Mouse (Mus musculus) embryonic facial prominence, embryonic 12.5 days (tissue): ENCODE measurements around the gene Nkx2-5. TPM values are rescaled to one million over a fixed set of nuclear protein-coding genes. Genes with fewer than 3 reads are reported as not detected.

Source experiments
- ATAC-seq: fragments of 200-750 bp; cut with Nextera tagmentation; 2 replicates; pipeline ENCODE4 v1.8.0; 2017; ENCODE audit not compliant: insufficient number of reproducible peaks, insufficient read depth, low FRiP score, low TSS enrichment
- H3K27ac ChIP-seq: fragments of 300-500 bp; sonication (generic); 2 replicates; pipeline ENCODE4 v1.5.1; 2016; ENCODE audit warnings: mild to moderate bottlenecking
- H3K27me3 ChIP-seq: fragments of 300-500 bp; sonication (generic); 2 replicates; pipeline ENCODE4 v1.6.1; 2016; ENCODE audit warnings: mild to moderate bottlenecking, moderate library complexity
- H3K36me3 ChIP-seq: fragments of 300-500 bp; sonication (generic); 2 replicates; pipeline ENCODE4 v1.6.1; 2016; ENCODE audit warnings: mild to moderate bottlenecking
- H3K4me1 ChIP-seq: fragments of 300-500 bp; sonication (generic); 2 replicates; pipeline ENCODE4 v1.6.1; 2016
- H3K4me2 ChIP-seq: fragments of 300-500 bp; sonication (generic); replicated peaks from 2 replicates; pipeline ENCODE4 v1.6.1; 2016; ENCODE audit warnings: mild to moderate bottlenecking, moderate library complexity
- H3K4me3 ChIP-seq: fragments of 300-500 bp; sonication (generic); 2 replicates; pipeline ENCODE4 v1.5.1; 2016; ENCODE audit warnings: mild to moderate bottlenecking
- H3K9ac ChIP-seq: fragments of 300-500 bp; sonication (generic); 2 replicates; pipeline ENCODE4 v1.6.1; 2016; ENCODE audit warnings: mild to moderate bottlenecking, moderate library complexity
- H3K9me3 ChIP-seq: fragments of 300-500 bp; sonication (generic); 2 replicates; pipeline ENCODE4 v1.6.1; 2016; ENCODE audit warnings: mild to moderate bottlenecking, moderate library complexity
- WGBS: fragments of 180-500 bp; shearing (Covaris S2); methylation state at CpG from one replicate; pipeline ENCODE4 v1.1.7; 2016; 5-methylcytosine and 5-hydroxymethylcytosine counted together
- polyA plus RNA-seq: library from polyadenylated mRNA; unstranded; fragments of >200 nt; fragmentation: Nextera tagmentation; extraction: Ambion mirVana; gene quantifications from 2 replicates; pipeline ENCODE4 v1.2.1, GENCODE M21; 2016

Gene Nkx2-5
- polyA plus RNA-seq, 1 experiment from 2014 or later, result 3.1 TPM

GRCm38 (mm10) chr17:26874542-26874941, 29.7 kb upstream of the Nkx2-5 start:
- no peak overlapping the region for H3K27ac ChIP-seq
- 68% methylated on average over 11 of the region's 11 CpGs for WGBS
- H3K9me3 ChIP-seq, result peaks cover 5% of the 10 kb centered on the region; the same call in 1 of the 2 replicates
- no peak overlapping the region for H3K4me2 ChIP-seq
- H3K27me3 ChIP-seq, result peaks cover 4% of the 10 kb centered on the region; the same call in 1 of the 2 replicates
- ATAC-seq, result no peak
- no peak overlapping the region for H3K9ac ChIP-seq
- H3K4me1 ChIP-seq, result no peaks in the 10 kb centered on the region
- no peaks in the 10 kb centered on the region for H3K36me3 ChIP-seq
- H3K4me3 ChIP-seq, result no peak overlapping the region

GRCm38 (mm10) chr17:26873502-26873901, 28.7 kb upstream of the Nkx2-5 start:
- H3K4me2 ChIP-seq, result no peak overlapping the region
- peaks cover 4% of the 10 kb centered on the region; the same call in 1 of the 2 replicates for H3K27me3 ChIP-seq
- no peak overlapping the region for H3K4me3 ChIP-seq
- H3K9ac ChIP-seq, result no peak overlapping the region
- H3K27ac ChIP-seq, result no peak overlapping the region
- 78% methylated on average over 8 of the region's 8 CpGs for WGBS
- H3K36me3 ChIP-seq, result no peaks in the 10 kb centered on the region
- no peak for ATAC-seq
- H3K9me3 ChIP-seq, result no peaks in the 10 kb centered on the region
- no peaks in the 10 kb centered on the region for H3K4me1 ChIP-seq

GRCm38 (mm10) chr17:26872870-26873269, 28.1 kb upstream of the Nkx2-5 start:
- ATAC-seq, result no peak
- no peak overlapping the region for H3K9ac ChIP-seq
- 72% methylated on average over 3 of the region's 3 CpGs for WGBS
- H3K4me2 ChIP-seq, result no peak overlapping the region
- no peaks in the 10 kb centered on the region for H3K9me3 ChIP-seq
- H3K4me1 ChIP-seq, result no peaks in the 10 kb centered on the region
- no peak overlapping the region for H3K27ac ChIP-seq
- H3K4me3 ChIP-seq, result no peak overlapping the region
- peaks cover 4% of the 10 kb centered on the region; the same call in 1 of the 2 replicates for H3K27me3 ChIP-seq
- no peaks in the 10 kb centered on the region for H3K36me3 ChIP-seq

GRCm38 (mm10) chr17:26868756-26869155, 23.9 kb upstream of the Nkx2-5 start:
- Histone ChIP-seq H3K27ac (no peak overlapping the region), H3K9me3 (no peaks in the 10 kb centered on the region), H3K27me3 (peaks cover 4% of the 10 kb centered on the region; the same call in 1 of the 2 replicates), H3K4me2 (no peak overlapping the region), H3K4me1 (no peaks in the 10 kb centered on the region), H3K9ac (no peak overlapping the region), H3K4me3 (no peak overlapping the region), H3K36me3 (no peaks in the 10 kb centered on the region)
- WGBS, result 24% methylated on average over 5 of the region's 5 CpGs
- no peak for ATAC-seq

- H3K9me3 ChIP-seq, result peaks cover 6% of the 10 kb centered on the region; the same call in 1 of the 2 replicates
- WGBS, result 66% methylated on average over 6 of the region's 6 CpGs
- H3K27ac ChIP-seq, result no peak overlapping the region
- H3K4me1 ChIP-seq, result no peaks in the 10 kb centered on the region
- no peak overlapping the region for H3K4me3 ChIP-seq
- H3K36me3 ChIP-seq, result no peaks in the 10 kb centered on the region
- no peak for ATAC-seq
- H3K4me2 ChIP-seq, result no peak overlapping the region
- H3K9ac ChIP-seq, result no peak overlapping the region
- H3K27me3 ChIP-seq, result peaks cover 12% of the 10 kb centered on the region; the same call in 1 of the 2 replicates
Measured at GRCm38 (mm10) chr17:26865156-26865555, 20.3 kb upstream of the Nkx2-5 start.

- Histone ChIP-seq H3K27me3 (peaks cover 18% of the 10 kb centered on the region), H3K4me2 (no peak overlapping the region), H3K4me3 (no peak overlapping the region), H3K9me3 (peaks cover 6% of the 10 kb centered on the region; the same call in 1 of the 2 replicates), H3K36me3 (no peaks in the 10 kb centered on the region), H3K27ac (no peak overlapping the region), H3K9ac (no peak overlapping the region), H3K4me1 (no peaks in the 10 kb centered on the region)
- WGBS, result 64% methylated on average over 5 of the region's 5 CpGs
- no peak for ATAC-seq
Measured at GRCm38 (mm10) chr17:26864343-26864742, 19.5 kb upstream of the Nkx2-5 start.

GRCm38 (mm10) chr17:26861793-26862192, 17.0 kb upstream of the Nkx2-5 start:
- no peak overlapping the region for H3K4me3 ChIP-seq
- peaks cover 39% of the 10 kb centered on the region for H3K27me3 ChIP-seq
- 64% methylated on average over 4 of the region's 4 CpGs for WGBS

GRCm38 (mm10) chr17:26861383-26861782, 16.6 kb upstream of the Nkx2-5 start:
- Histone ChIP-seq H3K4me1 (no peaks in the 10 kb centered on the region), H3K27ac (no peak overlapping the region), H3K27me3 (peaks cover 43% of the 10 kb centered on the region), H3K9me3 (peaks cover 6% of the 10 kb centered on the region; the same call in 1 of the 2 replicates), H3K36me3 (no peaks in the 10 kb centered on the region), H3K4me3 (no peak overlapping the region), H3K9ac (no peak overlapping the region), H3K4me2 (no peak overlapping the region)
- 27% methylated on average over 6 of the region's 6 CpGs for WGBS
- no peak for ATAC-seq

More at GRCm38 (mm10) chr17:26861793-26862192, 17.0 kb upstream of the Nkx2-5 start:
- H3K9ac ChIP-seq, result no peak overlapping the region
- H3K27ac ChIP-seq, result no peak overlapping the region
- no peak overlapping the region for H3K4me2 ChIP-seq
- H3K9me3 ChIP-seq, result peaks cover 6% of the 10 kb centered on the region; the same call in 1 of the 2 replicates
- H3K4me1 ChIP-seq, result no peaks in the 10 kb centered on the region
- ATAC-seq, result no peak
- H3K36me3 ChIP-seq, result no peaks in the 10 kb centered on the region

GRCm38 (mm10) chr17:26860906-26861305, 16.1 kb upstream of the Nkx2-5 start:
- WGBS, result 45% methylated on average over 4 of the region's 4 CpGs
- no peaks in the 10 kb centered on the region for H3K36me3 ChIP-seq
- H3K9ac ChIP-seq, result no peak overlapping the region
- H3K4me1 ChIP-seq, result no peaks in the 10 kb centered on the region
- peaks cover 6% of the 10 kb centered on the region; the same call in 1 of the 2 replicates for H3K9me3 ChIP-seq
- no peak overlapping the region for H3K4me3 ChIP-seq
- H3K4me2 ChIP-seq, result no peak overlapping the region
- ATAC-seq, result no peak
- H3K27ac ChIP-seq, result no peak overlapping the region
- H3K27me3 ChIP-seq, result peaks cover 47% of the 10 kb centered on the region

GRCm38 (mm10) chr17:26852262-26852661, 7.5 kb upstream of the Nkx2-5 start:
- H3K9ac ChIP-seq, result no peak overlapping the region
- no peaks in the 10 kb centered on the region for H3K36me3 ChIP-seq
- no peak for ATAC-seq
- no peak overlapping the region for H3K4me2 ChIP-seq
- 6% methylated on average over 4 of the region's 4 CpGs for WGBS
- no peak overlapping the region for H3K27ac ChIP-seq
- H3K27me3 ChIP-seq, result peaks cover 89% of the 10 kb centered on the region
- no peaks in the 10 kb centered on the region for H3K9me3 ChIP-seq
- no peak overlapping the region for H3K4me3 ChIP-seq
- 0 out of 2 replicates have a peak, but pooled peaks cover 5% of the 10 kb centered on the region for H3K4me1 ChIP-seq

GRCm38 (mm10) chr17:26851136-26851460, 6.3 kb upstream of the Nkx2-5 start:
- Histone ChIP-seq H3K4me1 (0 out of 2 replicates have a peak, but pooled peaks cover 5% of the 10 kb centered on the region), H3K9me3 (no peaks in the 10 kb centered on the region), H3K36me3 (no peaks in the 10 kb centered on the region), H3K9ac (no peak overlapping the region), H3K27me3 (peaks cover 84% of the 10 kb centered on the region), H3K27ac (no peak overlapping the region), H3K4me3 (0 out of 2 replicates have a peak overlapping the region, but pooled peaks have one; percentile 15), H3K4me2 (no peak overlapping the region)
- ATAC-seq, result no peak
- WGBS, result 4% methylated on average over 8 of the region's 8 CpGs

GRCm38 (mm10) chr17:26850358-26851135, 5.7 kb upstream of the Nkx2-5 start:
- Histone ChIP-seq H3K9me3 (no peaks in the 10 kb centered on the region), H3K4me2 (peak overlapping the region; percentile 38), H3K9ac (no peak overlapping the region), H3K4me3 (peak overlapping the region; percentile 19), H3K27ac (no peak overlapping the region), H3K27me3 (peaks cover 83% of the 10 kb centered on the region), H3K36me3 (no peaks in the 10 kb centered on the region), H3K4me1 (0 out of 2 replicates have a peak, but pooled peaks cover 5% of the 10 kb centered on the region)
- WGBS, result under 1% methylated on average over 48 of the region's 48 CpGs
- ATAC-seq, result no peak
